Mouse (Mus musculus) limb, embryonic 14.5 days (tissue): ENCODE measurements around the gene Arfgef3. TPM values are rescaled to one million over a fixed set of nuclear protein-coding genes. Genes with fewer than 3 reads are reported as not detected.

Source experiments
- ATAC-seq: fragments of 200-750 bp; cut with Nextera tagmentation; 2 replicates; pipeline ENCODE4 v1.8.0; 2017; ENCODE audit warnings: low read depth, moderate number of reproducible peaks, moderate TSS enrichment; ENCODE audit not compliant: low FRiP score
- DNase-seq: peaks from one replicate; pipeline ENCODE4 v3.0.0-alpha.2; 2015; ENCODE audit warnings: low spot score
- H3K27ac ChIP-seq: fragments of 300-500 bp; sonication (generic); replicated peaks from 2 replicates; pipeline ENCODE4 v1.5.1; 2014; ENCODE audit warnings: low read depth, mild to moderate bottlenecking, low read length, moderate library complexity, mixed read lengths
- H3K27me3 ChIP-seq: fragments of 300-500 bp; sonication (generic); 2 replicates; pipeline ENCODE4 v1.6.1; 2014; ENCODE audit warnings: low read length, mixed read lengths; ENCODE audit not compliant: control insufficient read depth, insufficient read depth
- H3K36me3 ChIP-seq: fragments of 300-500 bp; sonication (generic); 2 replicates; pipeline ENCODE4 v1.6.1; 2014; ENCODE audit warnings: mild to moderate bottlenecking, low read length, moderate library complexity, mixed read lengths; ENCODE audit not compliant: control insufficient read depth, insufficient read depth
- H3K4me1 ChIP-seq: fragments of 300-500 bp; sonication (generic); 2 replicates; pipeline ENCODE4 v1.6.1; 2014; ENCODE audit warnings: antibody characterized with exemption, low read length, mixed read lengths; ENCODE audit not compliant: control insufficient read depth, insufficient read depth
- H3K4me2 ChIP-seq: fragments of 300-500 bp; sonication (generic); replicated peaks from 2 replicates; pipeline ENCODE4 v1.6.1; 2014; ENCODE audit warnings: low read depth, mild to moderate bottlenecking, low read length, moderate library complexity; ENCODE audit not compliant: severe bottlenecking
- H3K4me3 ChIP-seq: fragments of 300-500 bp; sonication (generic); replicated peaks from 2 replicates; pipeline ENCODE4 v1.5.1; 2014; ENCODE audit warnings: low read length
- H3K9ac ChIP-seq: fragments of 300-500 bp; sonication (generic); 2 replicates; pipeline ENCODE4 v1.6.1; 2014; ENCODE audit warnings: mild to moderate bottlenecking, low read depth, low read length, moderate library complexity; ENCODE audit not compliant: severe bottlenecking
- H3K9me3 ChIP-seq: fragments of 300-500 bp; sonication (generic); 2 replicates; pipeline ENCODE4 v1.6.1; 2016; ENCODE audit warnings: low read length; ENCODE audit not compliant: control insufficient read depth
- POLR2A ChIP-seq: fragments of 200-500 bp; IDR thresholded peaks from 2 replicates; pipeline ENCODE4 v1.8.0; 2012; ENCODE audit warnings: inconsistent platforms, mild to moderate bottlenecking, moderate library complexity, borderline replicate concordance; ENCODE audit not compliant: insufficient read depth, insufficient read length; ENCODE audit errors: extremely low read depth
- WGBS: fragments of 180-500 bp; shearing (Covaris S2); extraction: QIAGEN DNeasy Blood & Tissue Kit; methylation state at CpG from one replicate; pipeline ENCODE4 v1.1.7; 2014; 5-methylcytosine and 5-hydroxymethylcytosine counted together
- polyA plus RNA-seq, 2 experiments: library from polyadenylated mRNA; depleted of rRNA in 1 of 2; stranded (reverse) in 1 of 2; unstranded in 1 of 2; fragments of >200 nt; fragmentation: Nextera tagmentation in 1 of 2; extraction: Ambion mirVana in 1 of 2; gene quantifications; 2 replicates each; pipeline versions ENCODE4 v1.2.1 to v1.2.3; 2012 to 2014

Arfgef3 gene
- polyA plus RNA-seq, 2 experiments = 0.87 to 1.0 TPM

GRCm38 (mm10) chr10:18644346-18644745, 99.4 kb downstream of the Arfgef3 start:
- DNase-seq (no peak), ATAC-seq (no peak)
- H3K27ac ChIP-seq = no peak overlapping the region
- no peak overlapping the region for H3K4me3 ChIP-seq
- H3K27me3 ChIP-seq = no peaks in the 10 kb centered on the region
- H3K4me2 ChIP-seq = no peak overlapping the region
- WGBS = 91% methylated on average over 1 of the region's 1 CpGs
- H3K9me3 ChIP-seq = no peaks in the 10 kb centered on the region
- no peak for TF ChIP-seq POLR2A
- H3K9ac ChIP-seq = no peak overlapping the region
- 0 out of 2 replicates have a peak, but pooled peaks cover 3% of the 10 kb centered on the region for H3K4me1 ChIP-seq
- H3K36me3 ChIP-seq = no peaks in the 10 kb centered on the region

DNA sequence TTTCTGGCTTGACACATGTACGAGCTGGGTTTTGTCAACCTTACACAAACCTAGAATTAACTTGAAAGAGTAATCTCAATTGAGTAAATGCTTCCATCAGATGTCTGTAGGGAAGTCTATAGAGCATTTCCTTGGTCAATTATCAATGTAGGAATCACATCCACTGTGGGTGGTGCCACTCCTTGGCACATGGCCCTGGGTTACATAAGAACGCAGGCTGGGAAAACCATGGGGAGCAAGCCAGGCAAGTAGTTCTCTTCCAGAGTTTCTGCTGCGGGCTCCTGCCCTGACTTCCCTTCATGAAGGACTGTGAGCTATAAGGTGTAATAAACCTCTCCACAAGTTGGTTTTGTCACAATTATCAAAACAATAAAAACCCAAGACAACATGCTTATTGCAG, 100.2 kb downstream of the Arfgef3 start:
- H3K4me3 ChIP-seq = no peak overlapping the region
- H3K4me1 ChIP-seq = 0 out of 2 replicates have a peak, but pooled peaks cover 3% of the 10 kb centered on the region
- DNase-seq = no peak
- no peaks in the 10 kb centered on the region for H3K36me3 ChIP-seq
- H3K9ac ChIP-seq = no peak overlapping the region
- no peaks in the 10 kb centered on the region for H3K27me3 ChIP-seq
- no peak for TF ChIP-seq POLR2A
- H3K27ac ChIP-seq = no peak overlapping the region
- no peak for ATAC-seq
- 77% methylated on average over 3 of the region's 3 CpGs for WGBS
- no peak overlapping the region for H3K4me2 ChIP-seq
- no peaks in the 10 kb centered on the region for H3K9me3 ChIP-seq

DNA sequence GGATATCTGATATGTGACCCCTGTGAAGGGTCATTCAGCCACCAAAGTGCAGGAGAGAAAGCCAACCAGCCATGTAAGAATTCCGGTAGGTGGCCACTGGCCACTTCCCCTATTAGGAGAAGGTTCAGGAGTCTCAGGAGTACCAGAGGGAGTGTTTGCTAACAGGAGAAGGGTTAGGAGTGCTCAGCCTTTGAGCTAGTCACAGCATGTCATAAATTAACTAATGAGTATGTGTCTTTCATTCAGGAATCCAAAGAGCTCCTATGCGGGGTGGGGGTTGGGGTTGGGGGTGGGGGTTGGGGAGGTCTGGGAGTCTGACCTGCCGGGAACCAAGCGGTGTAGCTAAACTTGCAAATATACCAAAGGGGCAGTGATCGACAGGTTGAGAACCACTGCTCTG, 100.9 kb downstream of the Arfgef3 start:
- H3K9me3 ChIP-seq = no peaks in the 10 kb centered on the region
- ATAC-seq (no peak), DNase-seq (no peak)
- WGBS = 61% methylated on average over 5 of the region's 5 CpGs
- H3K36me3 ChIP-seq = no peaks in the 10 kb centered on the region
- TF ChIP-seq POLR2A = no peak
- H3K4me3 ChIP-seq = no peak overlapping the region
- H3K4me1 ChIP-seq = 0 out of 2 replicates have a peak, but pooled peaks cover 3% of the 10 kb centered on the region
- H3K27me3 ChIP-seq = no peaks in the 10 kb centered on the region
- H3K27ac ChIP-seq = no peak overlapping the region
- H3K9ac ChIP-seq = no peak overlapping the region
- no peak overlapping the region for H3K4me2 ChIP-seq

DNA sequence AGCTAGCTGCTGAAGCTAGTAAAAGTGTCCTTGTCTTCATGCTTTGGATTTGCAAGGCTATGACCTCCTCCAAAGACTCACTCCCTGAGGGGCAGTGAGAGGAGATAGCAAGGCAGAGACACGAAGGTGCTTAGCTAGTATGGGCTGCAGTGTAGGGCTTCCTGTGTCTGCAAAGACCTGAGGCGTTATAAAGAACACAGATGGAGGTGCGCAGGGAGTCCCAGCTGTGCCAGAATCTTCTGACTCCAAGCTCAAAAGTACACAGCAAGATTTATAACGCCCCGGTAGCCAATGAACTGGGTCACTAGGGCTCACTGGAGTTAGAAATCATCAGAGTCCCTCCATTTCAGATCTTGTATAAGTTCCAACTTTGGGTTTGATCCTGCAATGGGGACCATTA, 103.2 kb downstream of the Arfgef3 start:
- WGBS = 88% methylated on average over 5 of the region's 5 CpGs
- Histone ChIP-seq H3K9me3 (no peaks in the 10 kb centered on the region), H3K27ac (no peak overlapping the region), H3K9ac (no peak overlapping the region), H3K36me3 (no peaks in the 10 kb centered on the region), H3K4me1 (0 out of 2 replicates have a peak, but pooled peaks cover 3% of the 10 kb centered on the region), H3K27me3 (no peaks in the 10 kb centered on the region), H3K4me2 (no peak overlapping the region), H3K4me3 (no peak overlapping the region)
- TF ChIP-seq POLR2A = no peak
- DNase-seq = no peak
- ATAC-seq = no peak

- no peak overlapping the region for H3K4me2 ChIP-seq
- H3K4me1 ChIP-seq = no peaks in the 10 kb centered on the region
- no peak for DNase-seq
- no peaks in the 10 kb centered on the region for H3K27me3 ChIP-seq
- H3K36me3 ChIP-seq = no peaks in the 10 kb centered on the region
- no peak overlapping the region for H3K9ac ChIP-seq
- WGBS = 93% methylated on average over 9 of the region's 9 CpGs
- ATAC-seq = no peak
- no peak overlapping the region for H3K27ac ChIP-seq
- no peaks in the 10 kb centered on the region for H3K9me3 ChIP-seq
- no peak for TF ChIP-seq POLR2A
- H3K4me3 ChIP-seq = no peak overlapping the region
These were observed 108.3 kb downstream of the Arfgef3 start for GRCm38 (mm10) chr10:18635450-18635849.

DNA sequence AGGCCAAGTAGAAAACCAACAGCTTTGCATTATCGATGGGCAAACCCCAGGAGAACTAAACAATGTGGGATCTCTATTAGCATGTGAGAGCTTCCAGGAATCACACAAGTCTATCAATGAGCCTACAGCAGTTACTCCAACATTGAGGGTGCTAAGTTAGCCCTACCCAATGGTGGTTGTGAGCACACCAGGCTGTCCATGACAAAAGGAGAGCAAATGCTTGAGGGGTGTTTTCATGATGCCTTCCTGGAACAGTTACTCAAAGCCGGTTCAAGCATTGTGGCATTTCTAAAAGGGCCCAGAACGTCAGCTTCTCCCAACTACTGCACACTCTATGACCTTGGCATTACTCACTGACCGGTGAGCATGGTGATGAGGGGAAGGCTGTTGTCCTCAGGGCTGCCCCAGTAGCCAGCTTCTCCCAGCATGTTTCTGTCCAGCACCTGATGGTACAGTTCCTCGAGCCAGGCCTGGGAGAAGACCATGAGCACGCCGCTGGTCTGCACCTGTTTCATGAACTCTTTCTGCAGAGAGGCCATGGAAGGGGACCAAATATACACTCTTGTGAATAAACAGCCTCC, 109.3 kb downstream of the Arfgef3 start:
- Histone ChIP-seq H3K9ac (no peak overlapping the region), H3K9me3 (no peaks in the 10 kb centered on the region), H3K4me1 (no peaks in the 10 kb centered on the region), H3K4me3 (no peak overlapping the region), H3K27ac (no peak overlapping the region), H3K4me2 (no peak overlapping the region), H3K36me3 (no peaks in the 10 kb centered on the region), H3K27me3 (no peaks in the 10 kb centered on the region)
- DNase-seq (no peak), ATAC-seq (no peak)
- no peak for TF ChIP-seq POLR2A
- 73% methylated on average over 7 of the region's 7 CpGs for WGBS
